Mouse (Mus musculus) kidney, postnatal 0 days (tissue): ENCODE data around the gene A830031A19Rik. TPM values are rescaled to one million over a fixed set of nuclear protein-coding genes. Genes with fewer than 3 reads are reported as not detected.

Experiments
- ATAC-seq: fragments of 200-750 bp; cut with Nextera tagmentation; replicated peaks from 2 replicates; pipeline ENCODE4 v1.8.0; 2017; ENCODE audit warnings: low read depth, moderate number of reproducible peaks, moderate TSS enrichment, moderate library complexity; ENCODE audit not compliant: low FRiP score
- DNase-seq: peaks from one replicate; pipeline ENCODE4 v3.0.0-alpha.2; 2016; ENCODE audit warnings: low spot score
- H3K27ac ChIP-seq: fragments of 300-500 bp; sonication (generic); 2 replicates; pipeline ENCODE4 v1.5.1; 2014; ENCODE audit warnings: mild to moderate bottlenecking
- H3K27me3 ChIP-seq: fragments of 300-500 bp; sonication (generic); 2 replicates; pipeline ENCODE4 v1.6.1; 2014; ENCODE audit warnings: low read length, mixed read lengths; ENCODE audit not compliant: insufficient read depth
- H3K36me3 ChIP-seq: fragments of 300-500 bp; sonication (generic); 2 replicates; pipeline ENCODE4 v1.6.1; 2014; ENCODE audit warnings: low read length, mixed read lengths; ENCODE audit not compliant: insufficient read depth
- H3K4me1 ChIP-seq: fragments of 300-500 bp; sonication (generic); replicated peaks from 2 replicates; pipeline ENCODE4 v1.6.1; 2014; ENCODE audit warnings: antibody characterized with exemption, low read length, mixed read lengths; ENCODE audit not compliant: insufficient read depth
- H3K4me2 ChIP-seq: fragments of 300-500 bp; sonication (generic); 2 replicates; pipeline ENCODE4 v1.6.1; 2014; ENCODE audit warnings: mild to moderate bottlenecking, low read length, moderate library complexity, mixed read lengths
- H3K4me3 ChIP-seq: fragments of 300-500 bp; sonication (generic); replicated peaks from 2 replicates; pipeline ENCODE4 v1.5.1; 2014; ENCODE audit warnings: low read depth, low read length
- H3K9ac ChIP-seq: fragments of 300-500 bp; sonication (generic); 2 replicates; pipeline ENCODE4 v1.6.1; 2014; ENCODE audit warnings: low read depth, low read length
- H3K9me3 ChIP-seq: fragments of 300-500 bp; sonication (generic); replicated peaks from 2 replicates; pipeline ENCODE4 v1.6.1; 2016; ENCODE audit warnings: low read length, inconsistent platforms, mixed read lengths
- CTCF ChIP-seq: IDR thresholded peaks from 2 replicates; pipeline ENCODE4 v1.5.1; 2016; ENCODE audit warnings: antibody characterized with exemption, low read depth, mild to moderate bottlenecking, moderate library complexity
- WGBS: fragments of 180-500 bp; shearing (Covaris S2); extraction: QIAGEN DNeasy Blood & Tissue Kit; methylation state at CpG from one replicate; pipeline ENCODE4 v1.1.7; 2014; 5-methylcytosine and 5-hydroxymethylcytosine counted together
- polyA plus RNA-seq: library from polyadenylated mRNA; unstranded; fragments of >200 nt; fragmentation: Nextera tagmentation; extraction: Ambion mirVana; gene quantifications from 2 replicates; pipeline ENCODE4 v1.2.1, GENCODE M21; 2015

A830031A19Rik gene
- polyA plus RNA-seq, 1 experiment from 2014 or later = not detected

DNA sequence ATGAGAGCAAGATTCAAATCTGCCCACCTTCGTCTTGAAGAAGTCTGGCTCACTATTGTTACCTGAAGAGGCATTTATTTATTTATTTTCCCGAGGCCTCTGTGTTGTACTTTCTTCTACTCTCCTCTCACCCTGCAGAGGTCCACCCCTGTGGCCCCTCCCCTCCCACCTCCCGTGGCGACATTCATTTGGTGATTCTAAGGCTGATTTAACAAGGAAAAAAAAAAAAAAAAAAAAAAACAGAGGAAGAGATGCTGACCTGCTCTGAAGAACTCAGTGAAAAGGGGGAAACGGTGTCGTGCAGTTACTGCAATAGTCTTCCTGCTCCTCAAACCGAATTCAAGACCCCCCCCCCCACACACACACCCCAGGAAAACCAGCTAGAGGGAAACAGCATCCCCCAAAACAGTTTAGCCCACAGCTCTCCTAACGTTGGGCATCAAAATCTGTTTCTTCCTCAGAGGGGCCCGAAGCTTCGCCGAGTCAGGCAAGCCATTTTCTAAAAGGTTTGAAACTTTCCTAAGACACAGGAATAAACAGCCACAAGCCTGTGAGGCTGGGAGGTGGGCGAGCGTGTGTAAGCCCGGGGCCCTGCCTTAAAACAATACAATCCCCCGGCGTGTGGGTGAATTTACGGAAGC lies 752 bp upstream of the A830031A19Rik start:
- H3K9ac ChIP-seq = no peak overlapping the region
- peak overlapping the region; percentile 95 for H3K4me2 ChIP-seq
- H3K27me3 ChIP-seq = peaks cover 52% of the 10 kb centered on the region
- H3K4me3 ChIP-seq = peak overlapping the region; percentile 58
- no peak for DNase-seq
- no peak for ATAC-seq
- no peak for TF ChIP-seq CTCF
- no peaks in the 10 kb centered on the region for H3K36me3 ChIP-seq
- H3K27ac ChIP-seq = no peak overlapping the region
- WGBS = under 1% methylated on average over 17 of the region's 17 CpGs
- H3K9me3 ChIP-seq = no peaks in the 10 kb centered on the region
- H3K4me1 ChIP-seq = peaks cover 9% of the 10 kb centered on the region

DNA sequence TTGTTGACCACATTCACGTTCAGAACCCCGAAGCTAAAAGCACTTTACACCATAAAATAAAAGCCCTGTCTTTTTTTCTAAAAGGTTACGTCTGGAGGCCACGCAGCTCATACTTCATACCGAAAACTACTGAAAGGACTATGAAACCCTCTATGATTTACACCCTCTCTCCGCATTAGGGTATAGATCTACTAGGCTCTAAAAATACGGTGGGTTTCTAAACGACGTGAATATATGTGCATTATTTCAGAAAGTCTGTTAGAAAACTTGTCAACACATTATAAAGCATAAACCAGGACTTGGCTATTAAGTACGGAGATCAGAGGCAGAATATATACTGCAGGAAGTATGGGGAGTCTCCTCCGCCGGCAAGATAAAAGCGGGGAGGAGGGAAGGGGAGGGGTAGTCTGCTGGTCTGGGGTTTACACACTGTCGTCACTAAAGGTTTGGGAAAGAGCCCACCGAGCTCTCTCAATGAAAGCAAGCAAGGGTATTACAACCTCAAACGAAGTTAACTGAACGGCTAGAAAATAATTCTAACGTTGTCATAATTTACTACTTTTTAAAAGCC lies 748 bp downstream of the A830031A19Rik start:
- 1% methylated on average over 18 of the region's 18 CpGs for WGBS

DNA sequence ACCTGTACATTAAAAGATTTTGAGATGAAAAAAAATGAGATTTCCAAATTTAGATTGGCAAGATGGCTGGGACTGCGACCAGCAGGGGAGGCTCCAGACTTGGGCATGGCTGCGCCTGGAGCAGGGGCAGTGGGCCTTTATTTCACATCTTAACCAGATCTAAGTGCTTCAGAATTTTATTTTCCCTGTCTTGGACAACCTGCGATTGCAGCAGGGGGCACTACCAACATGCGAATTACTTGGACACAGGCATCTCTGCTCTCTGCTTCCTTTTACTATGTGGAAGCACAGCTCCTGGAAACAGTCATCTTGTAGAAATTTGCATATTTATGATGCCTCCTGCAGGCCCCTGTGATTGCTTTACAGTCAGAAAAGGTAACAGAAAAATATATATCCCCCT lies 9.5 kb downstream of the A830031A19Rik start:
- WGBS = 46% methylated on average over 4 of the region's 4 CpGs
- Histone ChIP-seq H3K9ac (no peak overlapping the region), H3K27me3 (peaks cover 30% of the 10 kb centered on the region), H3K36me3 (no peaks in the 10 kb centered on the region), H3K4me3 (no peak overlapping the region), H3K4me1 (no peaks in the 10 kb centered on the region), H3K27ac (no peak overlapping the region), H3K9me3 (no peaks in the 10 kb centered on the region), H3K4me2 (no peak overlapping the region)
- DNase-seq (peak; percentile 43), ATAC-seq (no peak)
- peak; percentile 62 for TF ChIP-seq CTCF

More for the DNA sequence above, 748 bp downstream of the A830031A19Rik start:
- no peaks in the 10 kb centered on the region for H3K36me3 ChIP-seq
- no peak overlapping the region for H3K4me3 ChIP-seq
- H3K27ac ChIP-seq = no peak overlapping the region
- H3K9ac ChIP-seq = no peak overlapping the region
- ATAC-seq (no peak), DNase-seq (peak; percentile 25)
- TF ChIP-seq CTCF = no peak
- peaks cover 54% of the 10 kb centered on the region for H3K27me3 ChIP-seq
- no peak overlapping the region for H3K4me2 ChIP-seq
- peaks cover 5% of the 10 kb centered on the region; the same call in 1 of the 2 replicates for H3K4me1 ChIP-seq
- no peaks in the 10 kb centered on the region for H3K9me3 ChIP-seq

DNA sequence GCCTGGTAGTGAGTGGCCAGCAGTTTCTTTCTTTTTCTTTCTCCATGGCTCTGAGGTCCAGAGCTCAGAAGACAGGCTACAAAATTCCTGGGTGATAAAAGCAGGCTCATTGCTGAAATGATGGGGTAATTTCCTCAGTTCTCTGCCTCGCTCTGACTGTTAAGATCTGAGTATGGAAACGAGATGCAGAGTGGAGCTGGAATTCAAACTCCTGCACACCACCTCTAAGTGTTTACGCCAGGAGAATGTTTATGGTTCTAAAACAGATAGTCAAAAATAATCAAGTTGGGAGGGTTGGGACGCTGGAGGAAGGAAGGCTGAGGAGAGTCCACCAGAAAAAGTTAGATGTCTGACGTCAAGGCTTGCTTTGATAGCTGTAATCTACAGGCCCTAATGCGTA lies 10.6 kb downstream of the A830031A19Rik start:
- DNase-seq (no peak), ATAC-seq (no peak)
- Histone ChIP-seq H3K27me3 (peaks cover 27% of the 10 kb centered on the region), H3K9ac (no peak overlapping the region), H3K9me3 (no peaks in the 10 kb centered on the region), H3K27ac (no peak overlapping the region), H3K4me3 (no peak overlapping the region), H3K36me3 (no peaks in the 10 kb centered on the region), H3K4me2 (no peak overlapping the region), H3K4me1 (no peaks in the 10 kb centered on the region)
- no peak for TF ChIP-seq CTCF
- 51% methylated on average over 6 of the region's 6 CpGs for WGBS

DNA sequence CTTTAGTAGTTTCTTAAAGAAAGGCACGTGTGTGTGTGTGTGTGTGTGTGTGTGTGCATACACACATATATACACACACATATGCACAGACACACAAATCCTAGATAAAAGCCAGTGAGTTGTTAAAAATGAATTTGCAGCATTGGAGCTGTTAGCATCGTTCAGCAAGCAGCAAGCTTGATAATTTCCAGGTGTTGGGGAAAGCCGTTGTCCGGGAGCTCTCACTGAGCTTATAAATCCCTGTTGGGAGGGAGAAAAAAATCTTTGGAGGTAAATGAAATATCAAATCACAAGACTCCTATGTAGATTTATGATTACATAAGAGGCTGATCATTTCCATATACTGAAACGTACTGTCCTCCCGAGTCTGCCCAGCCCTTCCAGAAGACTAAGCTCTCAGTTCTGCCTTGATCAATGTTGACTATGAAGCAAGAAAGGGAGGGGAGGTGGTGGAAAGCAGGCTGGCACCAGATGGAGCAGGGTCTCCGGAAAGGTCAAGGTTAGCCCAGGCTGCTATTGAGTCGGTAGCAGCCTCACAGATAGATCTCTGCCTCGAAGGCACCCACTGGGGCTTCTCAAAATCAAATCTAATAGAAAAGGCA lies 12.3 kb downstream of the A830031A19Rik start:
- no peak for TF ChIP-seq CTCF
- Histone ChIP-seq H3K4me1 (no peaks in the 10 kb centered on the region), H3K9me3 (no peaks in the 10 kb centered on the region), H3K27me3 (peaks cover 27% of the 10 kb centered on the region), H3K9ac (no peak overlapping the region), H3K36me3 (no peaks in the 10 kb centered on the region), H3K27ac (no peak overlapping the region), H3K4me2 (no peak overlapping the region), H3K4me3 (no peak overlapping the region)
- no peak for DNase-seq
- 31% methylated on average over 9 of the region's 9 CpGs for WGBS
- ATAC-seq = no peak

DNA sequence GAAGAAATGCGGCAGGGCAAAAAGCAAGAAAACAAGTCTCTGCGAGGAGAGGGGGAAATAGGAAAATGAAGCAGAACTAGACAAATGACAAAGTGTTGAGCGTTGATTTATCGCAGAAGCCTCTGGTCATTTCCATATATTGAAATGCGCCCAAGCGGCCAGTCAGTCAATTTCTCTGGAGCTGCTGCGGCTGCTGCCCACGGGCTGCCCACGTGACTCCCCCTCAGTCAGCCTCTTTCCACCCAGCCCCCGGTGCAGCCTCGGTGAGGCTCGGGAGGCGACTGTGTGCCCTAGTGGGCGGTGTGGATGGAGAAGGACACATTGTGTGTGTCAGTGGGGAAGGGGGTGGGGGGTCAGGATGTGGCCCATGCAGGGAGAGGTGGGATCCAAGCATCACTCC lies 13.0 kb downstream of the A830031A19Rik start:
- H3K4me1 ChIP-seq = no peaks in the 10 kb centered on the region
- ATAC-seq = no peak; the same call in 1 of the 2 replicates
- peak overlapping the region; percentile 30; the same call in 1 of the 2 replicates for H3K4me2 ChIP-seq
- 0% methylated on average over 14 of the region's 14 CpGs for WGBS
- H3K27ac ChIP-seq = no peak overlapping the region
- TF ChIP-seq CTCF = no peak
- no peak overlapping the region for H3K4me3 ChIP-seq
- H3K9me3 ChIP-seq = no peaks in the 10 kb centered on the region
- no peak overlapping the region for H3K9ac ChIP-seq
- peaks cover 27% of the 10 kb centered on the region for H3K27me3 ChIP-seq
- H3K36me3 ChIP-seq = no peaks in the 10 kb centered on the region
- no peak for DNase-seq
